Mouse (Mus musculus): ENCODE measurements around the gene Bcl3.
A peak's percentile ranks its signal among the peaks of the same experiment; 100 is the strongest.

Gene Bcl3

GRCm38 (mm10) chr7:19822604-19823058 lies at the start of gene Bcl3:
Gene Bcl3, minus strand, starts transcription at chr7:19822770.
- DNase-seq, result no peak

GRCm38 (mm10) chr7:19871943-19872601 lies 49.5 kb upstream of the Bcl3 start:
- no peak for DNase-seq

- DNase-seq, result no peak
Observed at GRCm38 (mm10) chr7:19871137-19871621, 48.6 kb upstream of the Bcl3 start.

- no peak for DNase-seq
Observed at GRCm38 (mm10) chr7:19867751-19868399, 45.3 kb upstream of the Bcl3 start.

- no peak for DNase-seq
Observed at GRCm38 (mm10) chr7:19866490-19866889, 43.9 kb upstream of the Bcl3 start.

- no peak for DNase-seq
Observed at GRCm38 (mm10) chr7:19865246-19866036, 42.9 kb upstream of the Bcl3 start.

DNA sequence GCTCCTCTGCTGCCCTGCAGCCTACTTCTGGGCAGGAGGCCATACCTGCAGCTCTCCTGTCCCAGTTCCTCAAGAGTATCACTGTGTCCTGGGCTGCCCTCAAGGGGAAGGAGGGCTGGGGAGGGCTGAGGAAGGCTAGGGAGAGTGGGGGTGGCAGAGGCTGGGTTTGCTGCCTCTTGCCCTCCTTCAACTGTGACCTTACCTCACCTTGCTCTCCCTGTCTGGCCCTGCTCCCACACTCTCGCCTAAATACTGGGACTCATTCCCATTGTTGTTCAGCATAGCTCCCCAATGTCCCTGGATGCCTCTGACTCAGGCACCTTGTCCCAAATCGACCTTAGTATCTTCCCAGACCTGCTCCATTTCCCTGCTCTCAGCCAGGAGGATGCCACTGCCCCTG lies 41.7 kb upstream of the Bcl3 start:
- no peak for DNase-seq

GRCm38 (mm10) chr7:19861199-19861598 lies 38.6 kb upstream of the Bcl3 start, which contains the start of gene Ceacam16:
Gene Ceacam16, minus strand, starts transcription at chr7:19861299.
- no peak for DNase-seq

GRCm38 (mm10) chr7:19859740-19860139 lies 37.2 kb upstream of the Bcl3 start:
- no peak for DNase-seq

DNA sequence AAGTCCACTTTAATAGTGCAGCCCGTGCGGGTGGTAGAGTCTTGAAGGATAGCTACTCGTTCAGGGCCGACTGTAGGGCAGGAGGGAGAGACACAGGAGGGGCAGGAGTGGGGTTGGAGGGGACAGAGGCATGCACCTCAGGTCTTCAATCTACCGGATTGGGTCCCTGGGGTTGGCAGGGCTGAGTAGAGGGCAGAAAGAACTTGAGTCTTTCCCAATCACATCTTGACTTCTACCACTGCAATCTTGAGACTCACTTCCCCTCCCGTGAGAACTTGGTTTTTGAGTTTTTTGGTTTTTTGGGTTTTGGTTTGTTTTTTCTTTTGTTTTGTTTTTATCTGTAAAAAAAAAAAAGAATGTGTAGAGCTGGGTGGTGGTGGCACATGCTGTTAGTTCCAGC lies 33.7 kb upstream of the Bcl3 start:
- no peak for DNase-seq

GRCm38 (mm10) chr7:19855663-19856062 lies 33.1 kb upstream of the Bcl3 start:
- DNase-seq, result no peak

DNA sequence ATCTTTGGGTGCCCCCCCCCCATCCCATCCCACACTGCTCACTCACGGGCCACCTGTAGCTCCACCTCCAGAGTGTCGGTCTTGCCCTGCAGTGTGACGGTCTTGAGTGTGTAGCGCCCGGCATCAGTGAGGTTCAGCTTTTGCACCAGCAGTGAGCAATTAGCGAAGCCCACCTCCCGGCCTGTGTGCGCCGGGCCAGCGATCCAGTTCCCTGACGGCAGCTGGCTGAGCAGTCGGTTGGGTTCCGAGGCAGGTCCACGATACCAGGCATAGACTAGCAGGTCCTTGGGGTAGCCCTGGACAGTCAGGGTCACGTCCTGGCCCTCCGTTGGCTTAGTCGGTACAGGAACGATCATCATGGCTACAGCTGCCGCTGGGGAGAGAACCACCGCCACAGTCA lies 31.0 kb upstream of the Bcl3 start:
- no peak for DNase-seq

- DNase-seq, result peak; percentile 17 to 43
Observed at GRCm38 (mm10) chr7:19851858-19852570, 29.4 kb upstream of the Bcl3 start, which contains the start of gene Gm19345. Gene Gm19345, plus strand, starts transcription at chr7:19852003.

GRCm38 (mm10) chr7:19844521-19845171 lies 22.1 kb upstream of the Bcl3 start:
- DNase-seq, result no peak

DNA sequence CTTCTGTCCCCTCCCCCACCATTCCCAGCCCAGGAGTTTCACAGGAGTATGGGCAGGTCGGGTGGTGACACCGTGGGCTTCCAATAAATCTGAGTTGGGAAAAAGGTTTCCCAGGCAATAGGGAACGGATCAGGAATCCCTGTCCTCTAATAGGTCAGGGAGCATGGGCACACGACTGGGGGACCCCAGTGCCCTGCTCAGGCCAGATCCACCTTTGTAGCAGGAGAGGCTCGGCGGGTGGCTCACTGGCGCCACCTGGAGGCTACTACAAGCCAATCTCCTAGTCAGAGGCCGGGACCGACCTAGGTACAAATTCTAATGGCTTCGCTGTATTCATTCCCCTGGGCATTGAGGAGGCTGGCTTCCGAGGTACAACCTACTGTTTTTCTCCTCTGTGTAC lies 21.0 kb upstream of the Bcl3 start:
- peak; percentile 75 to 80 for DNase-seq

DNA sequence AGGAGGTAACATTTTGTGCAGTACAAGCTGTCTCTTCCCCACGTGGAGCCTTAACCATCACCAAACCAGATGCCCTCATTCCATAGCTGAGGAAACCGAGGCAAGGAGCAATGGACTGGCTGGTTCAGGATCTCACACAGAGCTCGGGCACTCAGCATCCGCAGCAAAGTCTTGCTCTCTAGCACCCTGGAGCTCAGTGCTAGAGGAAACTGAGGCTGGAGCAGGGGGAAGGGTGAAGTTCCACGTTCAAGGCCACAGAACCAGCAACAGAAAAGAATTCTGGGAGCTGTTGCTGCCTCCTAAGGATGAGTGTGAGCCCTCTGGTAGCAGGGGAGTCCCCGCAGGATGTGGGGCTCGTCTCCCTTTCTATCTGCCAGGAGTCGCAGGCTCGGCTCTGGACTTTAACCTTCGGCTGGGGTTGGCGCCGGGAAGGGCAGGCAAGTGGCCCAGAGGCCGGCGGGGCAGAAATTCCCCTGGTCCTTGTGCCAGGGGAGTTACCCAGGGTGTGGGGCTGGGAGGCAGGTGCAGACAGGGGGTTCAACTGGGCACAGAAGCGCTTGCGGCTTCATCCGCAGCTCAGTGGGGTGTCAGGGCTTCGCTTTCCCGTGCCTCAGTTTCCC lies 20.4 kb upstream of the Bcl3 start:
- no peak for DNase-seq

DNA sequence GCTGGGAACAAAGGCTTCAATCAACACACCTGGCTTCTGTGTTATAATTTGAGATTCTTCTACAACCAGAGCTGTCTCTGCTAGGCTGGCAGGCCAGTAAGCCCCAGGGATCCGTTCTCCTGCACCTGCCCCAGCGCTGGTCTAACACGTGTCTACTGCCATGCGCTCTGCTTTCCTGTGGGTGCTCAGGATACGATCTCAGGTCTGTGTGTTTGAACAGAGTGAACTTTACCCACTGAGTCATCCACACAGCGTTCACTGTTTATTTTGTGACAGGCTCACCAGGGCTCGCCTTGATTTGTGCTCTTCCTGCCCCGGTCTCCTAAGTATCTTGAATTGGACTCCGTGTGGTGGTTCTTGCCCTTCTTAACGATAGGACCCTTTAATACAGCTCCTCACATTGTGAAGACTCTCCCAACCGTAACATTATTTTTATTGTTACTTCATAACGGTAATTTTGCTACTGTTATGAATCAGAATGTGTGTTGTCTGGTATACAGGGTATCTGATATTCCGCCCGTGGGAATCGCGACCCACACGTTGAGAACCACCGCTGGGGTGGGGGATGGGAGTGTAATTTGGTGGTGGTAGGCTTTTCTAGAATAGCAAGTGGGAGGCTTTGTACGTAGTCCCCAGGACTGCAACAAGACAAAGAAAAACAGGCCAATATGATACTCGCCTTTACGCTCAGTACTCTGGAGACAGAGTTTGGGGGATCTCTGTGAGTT lies 19.3 kb upstream of the Bcl3 start:
- DNase-seq, result no peak

- DNase-seq, result no peak
Observed at GRCm38 (mm10) chr7:19840936-19841335, 18.4 kb upstream of the Bcl3 start.

- no peak for DNase-seq
Observed at GRCm38 (mm10) chr7:19840371-19840770, 17.8 kb upstream of the Bcl3 start.

DNA sequence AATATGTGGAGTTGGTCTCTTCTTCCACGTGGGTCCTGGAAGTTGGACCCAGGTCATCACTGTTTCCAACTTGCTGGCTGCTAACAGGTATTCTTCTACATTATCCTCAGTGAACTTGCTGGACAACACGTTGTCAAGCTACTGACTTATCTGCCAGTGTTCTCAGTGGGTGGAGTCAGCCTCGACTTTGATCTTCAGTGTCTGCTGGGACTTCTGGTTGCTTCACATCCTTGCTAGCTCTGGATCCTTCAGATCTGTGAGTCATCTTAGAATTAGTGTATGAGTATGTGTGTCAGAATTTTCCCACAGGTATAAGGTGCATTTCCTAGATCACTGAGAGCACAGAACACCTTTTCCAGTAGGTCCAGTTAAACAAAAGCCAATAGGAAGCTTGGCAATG lies 14.3 kb upstream of the Bcl3 start:
- DNase-seq, result no peak

DNA sequence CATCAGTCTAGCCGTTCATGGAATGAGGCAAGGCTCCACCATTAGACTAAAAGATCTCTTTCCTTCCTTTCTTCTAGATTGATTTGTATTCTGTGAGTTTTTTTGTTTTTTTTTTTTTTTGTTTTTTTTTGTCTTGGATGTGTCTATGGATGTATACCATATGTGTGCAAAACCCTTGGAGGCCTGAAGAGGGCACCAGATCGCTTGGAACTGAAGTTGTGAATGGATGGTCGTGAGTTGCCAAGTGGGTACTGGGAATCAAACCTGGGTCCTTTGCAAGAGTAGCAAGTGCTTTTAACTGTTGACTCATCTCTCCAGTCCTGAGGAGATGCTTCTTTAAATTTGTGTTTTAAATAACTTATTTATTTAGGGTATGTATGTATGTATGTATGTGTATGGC lies 11.5 kb upstream of the Bcl3 start:
- DNase-seq, result no peak
